Mouse (Mus musculus) liver, adult 10 weeks (tissue): ENCODE measurements around the gene Phpt1. TPM values are rescaled to one million over a fixed set of nuclear protein-coding genes. Genes with fewer than 3 reads are reported as not detected.

ENCODE experiments used
- polyA plus RNA-seq: library from polyadenylated mRNA; stranded (reverse); fragments of 350-450 nt; fragmentation: Illumina TruSeq; extraction: RNeasy Lipid Tissue Mini Kit (QIAGEN cat#74804); gene quantifications from one replicate; pipeline ENCODE4 v1.2.3, GENCODE M21; 2014; ENCODE audit warnings: low read depth, low replicate concordance

Phpt1 gene
- 3.5 TPM for polyA plus RNA-seq

GRCm38 (mm10) chr2:25574579-25575431 lies at the start of gene Phpt1, which contains the start of gene Mamdc4:
TSS of gene Phpt1 (minus strand) at chr2:25575224.
TSS of gene Mamdc4 (minus strand) at chr2:25574845.

DNA sequence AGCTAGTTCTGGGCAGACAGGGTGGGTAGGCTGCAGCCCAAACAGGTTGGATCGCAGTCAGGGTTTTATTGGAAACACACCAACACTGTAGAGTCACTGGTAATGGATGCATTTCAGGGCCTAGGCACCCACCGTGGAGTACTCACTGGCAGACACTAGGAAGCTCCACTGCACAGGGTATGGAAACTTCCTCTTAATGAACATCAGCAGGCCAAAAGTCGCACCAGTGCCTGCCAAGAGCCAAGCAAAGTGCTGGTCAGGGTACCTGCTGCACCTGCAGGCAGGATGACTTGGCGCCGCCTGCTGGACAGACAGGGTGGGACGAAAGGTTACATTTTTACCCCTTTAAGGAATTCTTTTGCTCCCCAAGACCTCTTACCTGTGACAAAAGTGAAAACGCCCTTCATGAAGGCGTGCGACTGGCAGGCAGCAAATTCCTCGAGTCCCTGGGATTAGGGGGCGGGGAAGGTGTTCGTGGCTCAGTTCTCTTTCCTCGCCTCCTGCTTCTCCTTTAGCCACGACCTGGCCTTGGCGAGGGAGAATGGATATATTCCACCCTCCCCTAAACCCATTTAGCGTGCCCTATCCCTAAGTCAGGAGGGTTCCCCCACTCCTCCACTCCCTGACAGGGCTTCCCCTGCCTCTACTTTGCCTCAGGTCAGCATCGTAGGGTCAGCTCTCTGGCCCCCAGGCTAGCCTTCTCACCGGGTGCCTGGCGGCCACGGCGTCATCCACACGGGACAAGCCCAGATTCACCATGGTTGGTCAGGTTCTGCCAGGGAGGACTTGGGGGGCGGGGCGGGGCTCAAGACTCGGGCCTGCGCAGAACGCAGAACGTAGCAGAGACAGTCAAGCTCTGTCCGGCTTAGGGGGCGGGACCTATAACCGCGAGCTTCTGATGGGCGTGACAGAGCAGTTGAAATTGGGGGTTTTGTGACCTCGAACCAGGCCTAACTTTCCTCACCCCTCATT lies 46.5 kb upstream of the Phpt1 start, which contains the start of gene Tmem141:
Gene Tmem141 (minus strand): TSS at position 777 of the 972 bp plus-strand sequence.

DNA sequence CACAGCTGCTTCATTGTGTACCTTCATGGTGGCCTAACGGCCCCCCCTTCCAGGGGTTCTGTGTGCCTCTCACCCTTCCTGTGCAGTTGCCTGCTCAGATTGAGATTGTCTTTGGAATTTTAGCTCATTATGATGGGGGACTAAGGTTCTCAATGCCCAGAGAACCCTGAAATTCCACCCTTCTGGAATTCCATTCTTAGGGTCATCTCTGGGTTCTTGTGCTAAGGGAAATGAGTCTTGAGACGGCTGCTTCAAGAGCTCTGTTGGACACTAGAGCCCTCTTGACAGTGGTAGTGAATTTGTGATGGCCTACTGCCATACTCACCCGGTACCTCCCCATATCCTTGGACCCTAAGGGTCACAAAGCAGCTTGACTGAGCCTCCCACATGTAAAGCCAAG lies 42.6 kb upstream of the Phpt1 start, which contains the start of gene Ccdc183:
Gene Ccdc183 (minus strand): TSS at position 101 of the 400 bp plus-strand sequence.

GRCm38 (mm10) chr2:25607761-25608622 lies 33.0 kb upstream of the Phpt1 start, which contains the start of gene Rabl6:
TSS of gene Rabl6 (minus strand) at chr2:25608521.

DNA sequence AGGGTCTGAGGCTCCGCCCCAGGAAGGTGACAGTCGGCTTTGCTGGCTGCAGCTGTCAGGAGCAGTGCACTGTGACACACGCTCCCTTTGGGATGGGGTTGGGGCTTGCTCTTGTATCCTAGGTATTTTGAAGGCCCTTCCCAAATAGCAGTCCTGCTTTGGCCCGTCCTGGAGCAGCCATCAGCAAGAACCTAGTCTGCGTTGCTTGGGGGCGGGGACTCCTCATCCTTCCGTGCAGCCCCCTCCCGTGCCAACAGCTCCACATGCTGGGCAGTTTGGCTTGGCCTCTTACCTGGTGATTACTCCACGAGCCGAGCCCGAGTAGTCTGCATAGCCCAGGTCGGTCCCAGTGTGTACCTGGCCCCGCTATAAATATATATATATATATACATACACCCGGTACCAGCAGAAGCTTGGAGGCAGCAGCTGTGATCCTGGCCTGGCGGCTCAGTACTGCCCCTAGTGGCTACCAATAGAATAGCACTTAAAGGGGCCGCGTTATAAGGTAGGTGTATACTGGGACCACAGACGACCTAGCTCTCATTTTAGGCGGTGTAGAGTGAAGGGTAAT lies 6.4 kb upstream of the Phpt1 start, which contains the start of gene Ajm1:
Gene Ajm1 (minus strand): TSS at position 464 of the 571 bp plus-strand sequence.

GRCm38 (mm10) chr2:25557221-25557963 lies 17.6 kb downstream of the Phpt1 start, which contains the start of gene Edf1:
TSS of gene Edf1 (plus strand) at chr2:25557847.

DNA sequence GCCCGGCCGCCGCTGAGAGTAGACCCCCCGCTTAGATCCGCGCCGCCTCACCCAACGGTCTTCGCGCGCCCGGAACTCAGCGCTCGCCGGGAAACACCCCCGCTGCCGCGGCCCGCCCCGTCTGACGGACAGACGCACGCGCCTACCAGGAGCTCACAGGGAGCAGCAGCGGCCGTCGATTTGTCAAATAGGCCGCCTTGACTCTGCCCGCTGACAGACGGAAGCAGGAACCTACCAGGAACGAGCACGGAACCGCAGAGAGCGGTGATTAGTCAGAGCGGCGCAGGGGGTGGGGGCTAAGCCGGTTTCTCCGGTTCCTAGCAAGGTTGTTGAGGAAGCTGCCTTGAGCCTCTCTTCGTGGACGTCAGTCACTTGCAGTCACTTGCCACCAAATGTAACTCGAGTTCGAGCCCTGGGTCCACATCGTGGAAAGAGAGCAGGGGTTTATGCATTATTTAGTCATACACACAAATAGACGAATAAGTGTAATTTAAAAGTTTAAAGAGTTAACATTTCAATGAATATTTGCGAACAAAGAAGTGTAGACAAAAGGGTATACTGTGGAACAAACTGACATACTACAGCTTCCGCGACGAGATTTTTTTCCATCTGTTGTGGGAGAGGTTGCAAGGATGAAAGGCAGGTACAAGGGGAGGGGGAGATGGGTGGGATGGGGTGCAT lies 28.1 kb downstream of the Phpt1 start, which contains the start of gene Traf2:
Gene Traf2 (minus strand): TSS at position 130 of the 681 bp plus-strand sequence.

Other genes starting within 250 kb of the Phpt1 start
- 8.7 TPM for gene Man1b1, start 242.9 kb downstream of the Phpt1 start, polyA plus RNA-seq
- 4.9 TPM for gene Dpp7, start 218.9 kb downstream of the Phpt1 start, polyA plus RNA-seq
- gene Uap1l1, start 209.5 kb downstream of the Phpt1 start, polyA plus RNA-seq = 1.8 TPM
- not detected for gene Sapcd2, start 202.9 kb downstream of the Phpt1 start, polyA plus RNA-seq
- not detected for gene Entpd2, start 179.3 kb downstream of the Phpt1 start, polyA plus RNA-seq
- 1.1 TPM for gene Npdc1, start 175.9 kb downstream of the Phpt1 start, polyA plus RNA-seq
- gene Fut7, start 152.0 kb downstream of the Phpt1 start, polyA plus RNA-seq = not detected
- 2.0 TPM for gene Abca2, start 146.5 kb downstream of the Phpt1 start, polyA plus RNA-seq
- gene Clic3, start 118.4 kb downstream of the Phpt1 start, polyA plus RNA-seq = not detected
- gene Paxx, start 114.1 kb downstream of the Phpt1 start, polyA plus RNA-seq = 57.0 TPM
- 2.1 TPM for gene Ptgds, start 105.2 kb downstream of the Phpt1 start, polyA plus RNA-seq
- not detected for gene Lcn12, start 81.3 kb downstream of the Phpt1 start, polyA plus RNA-seq
- 1.9 TPM for gene Fbxw5, start 74.5 kb downstream of the Phpt1 start, polyA plus RNA-seq
- gene C8g, start 73.5 kb downstream of the Phpt1 start, polyA plus RNA-seq = 156 TPM
- gene Traf2, start 28.3 kb downstream of the Phpt1 start, polyA plus RNA-seq = 0.93 TPM
- gene Edf1, start 17.4 kb downstream of the Phpt1 start, polyA plus RNA-seq = 9.1 TPM
- not detected for gene Mamdc4, start 379 bp downstream of the Phpt1 start, polyA plus RNA-seq
- not detected for gene Ajm1, start 6.5 kb upstream of the Phpt1 start, polyA plus RNA-seq
- gene Rabl6, start 33.3 kb upstream of the Phpt1 start, polyA plus RNA-seq = 7.1 TPM
- not detected for gene Ccdc183, start 42.5 kb upstream of the Phpt1 start, polyA plus RNA-seq
- 7.4 TPM for gene Tmem141, start 46.8 kb upstream of the Phpt1 start, polyA plus RNA-seq
- gene Fcna, start 52.8 kb upstream of the Phpt1 start, polyA plus RNA-seq = 34.9 TPM
- gene Lcn8, start 77.9 kb upstream of the Phpt1 start, polyA plus RNA-seq = not detected
- not detected for gene Lcn5, start 82.7 kb upstream of the Phpt1 start, polyA plus RNA-seq
- not detected for gene Lcn6, start 101.6 kb upstream of the Phpt1 start, polyA plus RNA-seq
- not detected for gene Lcn10, start 107.5 kb upstream of the Phpt1 start, polyA plus RNA-seq
- gene Obp2a, start 124.8 kb upstream of the Phpt1 start, polyA plus RNA-seq = not detected
- 0.72 TPM for gene Bmyc, start 131.5 kb upstream of the Phpt1 start, polyA plus RNA-seq
- not detected for gene Obp2b, start 161.8 kb upstream of the Phpt1 start, polyA plus RNA-seq
- gene Lcn3, start 190.3 kb upstream of the Phpt1 start, polyA plus RNA-seq = not detected
- gene Lcn11, start 201.8 kb upstream of the Phpt1 start, polyA plus RNA-seq = not detected
- gene Gm13539, start 207.0 kb upstream of the Phpt1 start, polyA plus RNA-seq = not detected
- not detected for gene Glt6d1, start 240.6 kb upstream of the Phpt1 start, polyA plus RNA-seq
- gene Lcn9, start 247.9 kb upstream of the Phpt1 start, polyA plus RNA-seq = not detected